Mouse (Mus musculus): ENCODE measurements at regions not wholly inside any gene's neighbourhood (a gene's known extent, or its start where the extent isn't known, plus 50 kb on each side); places are given as distances from the start of the nearest gene placed in this dataset.

- TF ChIP-seq CTCF (IDR thresholded peaks at IDR 0.05; ENCODE audit: low read depth) (no peak), EP300 (optimal IDR thresholded peaks at IDR 0.05) (no peak)
Measured at GRCm38 (mm10) chr6:112052193-112052592, 221.4 kb upstream of the Lmcd1 start.

All from stomach, postnatal 0 days (tissue).